17 mouse cellular contexts compared by ENCODE assay signal in genomic region chr7:89676176-89676575, GRCm38 (mm10). TPM values are rescaled to one million over a fixed set of nuclear protein-coding genes. Genes with fewer than 3 reads are reported as not detected.
"Had no signal": no experiment of that assay in that cellular context is flagged by ENCODE, and none has a peak within 500 bp of the region (broad histone marks: within the 10 kb centered on the region; RNA-seq: fewer than 3 reads in every experiment).

No protein-coding gene starts in this region.

- H3K4me1 ChIP-seq: liver, embryonic 15.5 days; neural tube, embryonic 12.5 days; stomach, embryonic 15.5 days had no signal

- DNase-seq: kidney, postnatal 10 days; layer of hippocampus, adult 9-11 months; layer of hippocampus, postnatal 36 days; liver; lung, embryonic 14.5 days; midbrain, embryonic 14.5 days; spleen, adult 18-20 months; thymus, adult 2 months; thymus, postnatal 36 days had no signal

- H3K4me2 ChIP-seq: limb, embryonic 12.5 days; liver, embryonic 15.5 days; lung, embryonic 14.5 days; neural tube, embryonic 12.5 days; stomach, embryonic 15.5 days had no signal

- H3K4me3 ChIP-seq: limb, embryonic 12.5 days; liver, embryonic 15.5 days; neural tube, embryonic 12.5 days; stomach, embryonic 15.5 days had no signal

- H3K27ac ChIP-seq: limb, embryonic 12.5 days; liver, embryonic 15.5 days; neural tube, embryonic 12.5 days; stomach, embryonic 15.5 days had no signal

- H3K27me3 ChIP-seq: limb, embryonic 12.5 days; liver, embryonic 15.5 days; neural tube, embryonic 12.5 days; stomach, embryonic 15.5 days had no signal

- H3K9me3 ChIP-seq: limb, embryonic 12.5 days; liver, embryonic 15.5 days; neural tube, embryonic 12.5 days; stomach, embryonic 15.5 days had no signal

- H3K9ac ChIP-seq: limb, embryonic 12.5 days; liver, embryonic 15.5 days; lung, embryonic 14.5 days; neural tube, embryonic 12.5 days; stomach, embryonic 15.5 days had no signal

- ATAC-seq: intestine, embryonic 16.5 days had no signal

- H3K36me3 ChIP-seq: limb, embryonic 12.5 days; liver, embryonic 15.5 days; neural tube, embryonic 12.5 days; stomach, embryonic 15.5 days had no signal

RNA-seq across cellular contexts. Expression of gene Me3, which starts 44.0 kb away (rescaled TPM):
- total RNA-seq: megakaryocyte progenitor cell, adult 5-6 weeks; monocyte, adult 5-6 weeks; neutrophil, adult 5-6 weeks had no signal
